Mouse (Mus musculus) adrenal gland, postnatal 10 days (tissue): ENCODE measurements at regions not wholly inside any gene's neighbourhood (a gene's known extent, or its start where the extent isn't known, plus 50 kb on each side); places are given as distances from the start of the nearest gene placed in this dataset.

Source experiments
- DNase-seq: peaks from one replicate; pipeline ENCODE4 v3.0.0; 2021; ENCODE audit warnings: mixed read lengths

- peak; percentile 21 for DNase-seq
These were observed 604.4 kb upstream of the Nrp1 start for GRCm38 (mm10) chr8:127753793-127754565.

- DNase-seq, result no peak
These were observed 601.0 kb upstream of the Nrp1 start for GRCm38 (mm10) chr8:127757396-127757795.

GRCm38 (mm10) chr8:127759906-127760305 lies 598.5 kb upstream of the Nrp1 start:
- DNase-seq, result no peak

GRCm38 (mm10) chr8:127765199-127765598 lies 593.2 kb upstream of the Nrp1 start:
- no peak for DNase-seq

- no peak for DNase-seq
These were observed 590.1 kb upstream of the Nrp1 start for GRCm38 (mm10) chr8:127768311-127768710.

- no peak for DNase-seq
These were observed 588.8 kb upstream of the Nrp1 start for GRCm38 (mm10) chr8:127769651-127770050.

- DNase-seq, result no peak
These were observed 586.6 kb upstream of the Nrp1 start for GRCm38 (mm10) chr8:127771781-127772180.

- no peak for DNase-seq
These were observed 586.0 kb upstream of the Nrp1 start for GRCm38 (mm10) chr8:127772415-127772814.

GRCm38 (mm10) chr8:127772917-127773316 lies 585.5 kb upstream of the Nrp1 start:
- no peak for DNase-seq

GRCm38 (mm10) chr8:127774642-127775041 lies 583.8 kb upstream of the Nrp1 start:
- DNase-seq, result no peak

GRCm38 (mm10) chr8:127775160-127775559 lies 583.2 kb upstream of the Nrp1 start:
- no peak for DNase-seq

- no peak for DNase-seq
These were observed 582.7 kb upstream of the Nrp1 start for GRCm38 (mm10) chr8:127775747-127776146.

GRCm38 (mm10) chr8:127778352-127779020 lies 579.9 kb upstream of the Nrp1 start:
- DNase-seq, result peak; percentile 40

- DNase-seq, result no peak
These were observed 579.2 kb upstream of the Nrp1 start for GRCm38 (mm10) chr8:127779021-127779689.

GRCm38 (mm10) chr8:127780596-127780995 lies 577.8 kb upstream of the Nrp1 start:
- no peak for DNase-seq

- no peak for DNase-seq
These were observed 577.4 kb upstream of the Nrp1 start for GRCm38 (mm10) chr8:127781011-127781410.

GRCm38 (mm10) chr8:127792611-127793010 lies 565.8 kb upstream of the Nrp1 start:
- DNase-seq, result no peak

GRCm38 (mm10) chr8:127799849-127800471 lies 558.4 kb upstream of the Nrp1 start:
- no peak for DNase-seq

GRCm38 (mm10) chr8:127802136-127802535 lies 556.3 kb upstream of the Nrp1 start:
- no peak for DNase-seq

GRCm38 (mm10) chr8:127802661-127803333 lies 555.6 kb upstream of the Nrp1 start:
- DNase-seq, result no peak

GRCm38 (mm10) chr8:127809203-127810155 lies 548.9 kb upstream of the Nrp1 start:
- DNase-seq, result no peak
